Comparison of ENCODE assay signal across 8 mouse cellular contexts in the genomic region with DNA sequence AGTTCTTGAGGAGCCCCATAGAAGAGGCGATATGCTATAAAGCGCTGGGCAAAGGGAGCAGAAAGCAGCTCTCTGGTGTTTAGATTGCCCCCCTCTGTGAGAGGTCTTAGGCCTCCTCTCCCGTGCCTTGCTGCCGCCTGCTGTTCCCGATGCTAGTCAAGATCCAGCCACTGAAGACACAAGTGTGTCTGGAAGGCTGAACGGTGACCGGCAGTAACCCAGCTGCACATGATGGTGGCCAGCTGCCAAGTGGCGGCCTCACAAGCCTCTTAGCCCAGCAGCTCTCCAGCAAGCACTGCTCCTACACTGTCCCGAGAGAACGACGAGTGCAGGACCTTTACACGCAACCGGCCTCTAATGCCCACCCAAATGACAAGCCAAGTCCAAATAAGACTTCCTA.
DNase-seq lines count a peak whose midpoint lies in the region; ATAC-seq and TF ChIP-seq lines count a peak whose summit lies in the region.

No protein-coding gene starts in this region.

- no peaks in the 10 kb centered on the region for H3K9me3 ChIP-seq in intestine, embryonic 14.5 days (ENCODE audit: control insufficient read depth, low read length)
- H3K9me3 ChIP-seq in midbrain, embryonic 14.5 days (ENCODE audit: control insufficient read depth, low read length), result no peaks in the 10 kb centered on the region
- H3K9me3 ChIP-seq in stomach, postnatal 0 days (ENCODE audit: control insufficient read depth, low read length), result no peaks in the 10 kb centered on the region

- no peak overlapping the region for H3K27ac ChIP-seq in intestine, embryonic 14.5 days (ENCODE audit: low read depth)
- 0 out of 2 replicates have a peak overlapping the region, but pooled peaks have one; percentile 5 for H3K27ac ChIP-seq in midbrain, embryonic 14.5 days (replicated peaks; ENCODE audit: low read depth, low read length)
- no peak overlapping the region for H3K27ac ChIP-seq in stomach, postnatal 0 days (replicated peaks)

- peaks cover 11% of the 10 kb centered on the region; the same call in 1 of the 2 replicates for H3K4me1 ChIP-seq in intestine, embryonic 14.5 days (replicated peaks; ENCODE audit: control insufficient read depth, insufficient read depth, low read length)
- peaks cover 7% of the 10 kb centered on the region for H3K4me1 ChIP-seq in midbrain, embryonic 14.5 days (ENCODE audit: control insufficient read depth, insufficient read depth, low read length)
- H3K4me1 ChIP-seq in stomach, postnatal 0 days (replicated peaks; ENCODE audit: control insufficient read depth, insufficient read depth), result no peaks in the 10 kb centered on the region

- TF ChIP-seq CTCF in stomach, postnatal 0 days (IDR thresholded peaks at IDR 0.05; ENCODE audit: low read depth), result peak; percentile 63

- H3K9ac ChIP-seq in intestine, embryonic 14.5 days (ENCODE audit: low read length), result no peak overlapping the region
- H3K9ac ChIP-seq in midbrain, embryonic 14.5 days (replicated peaks; ENCODE audit: low read length), result no peak overlapping the region
- H3K9ac ChIP-seq in stomach, postnatal 0 days (ENCODE audit: low read length), result no peak overlapping the region

- H3K36me3 ChIP-seq in intestine, embryonic 14.5 days (ENCODE audit: control insufficient read depth, insufficient read depth, low read length), result no peaks in the 10 kb centered on the region
- no peaks in the 10 kb centered on the region for H3K36me3 ChIP-seq in midbrain, embryonic 14.5 days (ENCODE audit: control insufficient read depth, insufficient read depth, low read length)
- no peaks in the 10 kb centered on the region for H3K36me3 ChIP-seq in stomach, postnatal 0 days (ENCODE audit: control insufficient read depth, insufficient read depth, low read length)

- TF ChIP-seq EP300 in stomach, postnatal 0 days (optimal IDR thresholded peaks at IDR 0.05), result no peak

- ATAC-seq in intestine, embryonic 14.5 days (replicated peaks; ENCODE audit: low FRiP score, low TSS enrichment, low read depth), result peak; percentile 66
- peak; percentile 63; the same call in 1 of the 2 replicates for ATAC-seq in midbrain, embryonic 14.5 days (ENCODE audit: low FRiP score, low TSS enrichment)
- ATAC-seq in stomach, postnatal 0 days (ENCODE audit: low FRiP score, low TSS enrichment), result peak; percentile 84; the same call in 1 of the 2 replicates

- no peaks in the 10 kb centered on the region for H3K27me3 ChIP-seq in intestine, embryonic 14.5 days (replicated peaks; ENCODE audit: control insufficient read depth, insufficient read depth, low read length)
- no peaks in the 10 kb centered on the region for H3K27me3 ChIP-seq in midbrain, embryonic 14.5 days (ENCODE audit: control insufficient read depth, insufficient read depth, low read length)
- no peaks in the 10 kb centered on the region for H3K27me3 ChIP-seq in stomach, postnatal 0 days (ENCODE audit: control insufficient read depth, insufficient read depth, low read length)

- DNase-seq in adrenal gland, postnatal 14 days, result peak; percentile 92
- DNase-seq in cerebellum, postnatal 4 days (ENCODE audit: low spot score in 2 of 2), result peak; percentile 63 to 80
- peak; percentile 75 to 89 for DNase-seq in gastrocnemius, postnatal 4 days (ENCODE audit: low spot score in 2 of 2)
- DNase-seq in intestine, embryonic 14.5 days (ENCODE audit: low spot score), result peak; percentile 75
- DNase-seq in left cerebral cortex, adult 11 months (ENCODE audit: low spot score), result peak; percentile 67
- peak; percentile 76 for DNase-seq in midbrain, embryonic 14.5 days
- peak; percentile 60 for DNase-seq in stomach, postnatal 0 days (ENCODE audit: low spot score)
- no peak for DNase-seq in thymus, postnatal 25 days

- H3K4me2 ChIP-seq in intestine, embryonic 14.5 days (ENCODE audit: low read length), result no peak overlapping the region; the same call in 1 of the 2 replicates
- no peak overlapping the region for H3K4me2 ChIP-seq in midbrain, embryonic 14.5 days (ENCODE audit: low read length)
- no peak overlapping the region for H3K4me2 ChIP-seq in stomach, postnatal 0 days (replicated peaks; ENCODE audit: low read depth)

- H3K4me3 ChIP-seq in intestine, embryonic 14.5 days (ENCODE audit: low read depth, low read length), result no peak overlapping the region
- H3K4me3 ChIP-seq in midbrain, embryonic 14.5 days (replicated peaks; ENCODE audit: low read depth, low read length), result no peak overlapping the region
- H3K4me3 ChIP-seq in stomach, postnatal 0 days (ENCODE audit: low read depth, low read length), result no peak overlapping the region

- WGBS in intestine, embryonic 14.5 days, result 33% methylated on average over 13 of the region's 13 CpGs
- 53% methylated on average over 13 of the region's 13 CpGs for WGBS in midbrain, embryonic 14.5 days
- WGBS in stomach, postnatal 0 days, result 36% methylated on average over 13 of the region's 13 CpGs
